In genomic region chr12:82168820-82169533, GRCm38 (mm10) we compare ENCODE assay signal across 1 mouse cellular context.
TF ChIP-seq lines count a peak whose summit lies in the region.

Gene Sipa1l1, plus strand, starts transcription at chr12:82169320.

TF ChIP-seq in CH12.LX, 34 proteins besides CTCF, POLR2A, EP300 and RAD21 (continued from another document):
- TF ChIP-seq RCOR1 (conservative IDR thresholded peaks at IDR 0.05; ENCODE audit: low read depth, low read length) = no peak
- no peak for TF ChIP-seq GABPA (IDR thresholded peaks at IDR 0.05; ENCODE audit: insufficient replicate concordance, low read depth, low read length)
- no peak for TF ChIP-seq USF2 (conservative IDR thresholded peaks at IDR 0.05; ENCODE audit: low read depth, low read length)
- TF ChIP-seq NELFE (IDR thresholded peaks at IDR 0.05; ENCODE audit: low read depth, low read length) = peak; percentile 58
- TF ChIP-seq TCF12 (IDR thresholded peaks at IDR 0.05; ENCODE audit: low read depth, low read length) = peak; percentile 51; the same call in 1 of the 2 replicates
- peak; percentile 90 for TF ChIP-seq MXI1 (IDR thresholded peaks at IDR 0.05; ENCODE audit: low read depth, low read length)
- TF ChIP-seq MAX (IDR thresholded peaks at IDR 0.05; ENCODE audit: low read length) = peak; percentile 50; the same call in 1 of the 2 replicates
- no peak for TF ChIP-seq ZMIZ1 (IDR thresholded peaks at IDR 0.05; ENCODE audit: low read depth, low read length)
- peak; percentile 64; the same call in 1 of the 2 replicates for TF ChIP-seq SIN3A (IDR thresholded peaks at IDR 0.05; ENCODE audit: low read length)
- no peak for TF ChIP-seq E2F4 (IDR thresholded peaks at IDR 0.05; ENCODE audit: insufficient replicate concordance, low read depth, low read length)
- TF ChIP-seq ZKSCAN1 (IDR thresholded peaks at IDR 0.05; ENCODE audit: borderline replicate concordance, low read depth, low read length) = no peak
- TF ChIP-seq HCFC1 (IDR thresholded peaks at IDR 0.05; ENCODE audit: low read depth, low read length) = peak; percentile 54
- TF ChIP-seq JUND (conservative IDR thresholded peaks at IDR 0.05; ENCODE audit: low read depth, low read length) = no peak
- TF ChIP-seq NRF1 (IDR thresholded peaks at IDR 0.05; ENCODE audit: low read depth, low read length) = peak; percentile 10; the same call in 1 of the 2 replicates
- no peak for TF ChIP-seq MEF2A (IDR thresholded peaks at IDR 0.05; ENCODE audit: borderline replicate concordance, low read depth, low read length)
- TF ChIP-seq BHLHE40 (IDR thresholded peaks at IDR 0.05; ENCODE audit: low read depth, low read length) = no peak
- TF ChIP-seq ZC3H11A (IDR thresholded peaks at IDR 0.05; ENCODE audit: low read depth, low read length) = no peak
- TF ChIP-seq IRF4 (IDR thresholded peaks at IDR 0.05; ENCODE audit: low read depth, low read length) = peak; percentile 7; the same call in 1 of the 2 replicates
- TF ChIP-seq MYC (IDR thresholded peaks at IDR 0.05; ENCODE audit: low read depth, low read length) = peak; percentile 68; the same call in 1 of the 2 replicates
- TF ChIP-seq KAT2A (IDR thresholded peaks at IDR 0.05; ENCODE audit: insufficient replicate concordance, low read length) = no peak
- TF ChIP-seq USF1 (IDR thresholded peaks at IDR 0.05; ENCODE audit: low read depth, low read length) = no peak
- TF ChIP-seq PAX5 (IDR thresholded peaks at IDR 0.05; ENCODE audit: low read length) = no peak
- TF ChIP-seq ETS1 (conservative IDR thresholded peaks at IDR 0.05; ENCODE audit: low read depth, low read length) = no peak
TF ChIP-seq in CH12.LX: peak in this region for 12.
